Comparison of ENCODE assay signal across 5 mouse cellular contexts in genomic region chr16:14066571-14066970, GRCm38 (mm10).
DNase-seq lines count a peak whose midpoint lies in the region.
"Not testable (repeated sequence)": the region's sequence is repeated elsewhere in the genome, so short reads cannot be mapped to it uniquely, and the experiment has no call there.

No protein-coding gene starts in this region.

- H3K36me3 ChIP-seq in heart, embryonic 10.5 days, result not testable (repeated sequence)

- H3K4me3 ChIP-seq in heart, embryonic 10.5 days, result not testable (repeated sequence)

- peak; percentile 41 for DNase-seq in ES-CJ7 (ENCODE audit: low read depth, low spot score)
- peak; percentile 73 for DNase-seq in R1 (ENCODE audit: low read depth, low spot score)
- peak; percentile 57 for DNase-seq in ZHBTc4 (ENCODE audit: low read depth, low spot score)
- peak; percentile 83 for DNase-seq in heart, adult 11 months
- DNase-seq in heart, embryonic 10.5 days (ENCODE audit: low spot score), result peak; percentile 24

- not testable (repeated sequence) for H3K9me3 ChIP-seq in heart, embryonic 10.5 days

- H3K27ac ChIP-seq in heart, embryonic 10.5 days, result not testable (repeated sequence)

- WGBS in heart, embryonic 10.5 days, result 82% methylated on average over 4 of the region's 4 CpGs

- not testable (repeated sequence) for H3K27me3 ChIP-seq in heart, embryonic 10.5 days (ENCODE audit: insufficient read depth, poor library complexity, severe bottlenecking)

- not testable (repeated sequence) for H3K4me1 ChIP-seq in heart, embryonic 10.5 days

Comparison
In these comparisons a context has a peak if more than half of its experiments do, and no peak if none do; other contexts are left out.
1. DNase-seq: peak in every context shown above with its lines; median percentile 83 in heart, adult 11 months; 73 in R1; 57 in ZHBTc4; 41 in ES-CJ7; 24 in heart, embryonic 10.5 days.